Mouse (Mus musculus): ENCODE data around the gene Rnase11.

Gene Rnase11

DNA sequence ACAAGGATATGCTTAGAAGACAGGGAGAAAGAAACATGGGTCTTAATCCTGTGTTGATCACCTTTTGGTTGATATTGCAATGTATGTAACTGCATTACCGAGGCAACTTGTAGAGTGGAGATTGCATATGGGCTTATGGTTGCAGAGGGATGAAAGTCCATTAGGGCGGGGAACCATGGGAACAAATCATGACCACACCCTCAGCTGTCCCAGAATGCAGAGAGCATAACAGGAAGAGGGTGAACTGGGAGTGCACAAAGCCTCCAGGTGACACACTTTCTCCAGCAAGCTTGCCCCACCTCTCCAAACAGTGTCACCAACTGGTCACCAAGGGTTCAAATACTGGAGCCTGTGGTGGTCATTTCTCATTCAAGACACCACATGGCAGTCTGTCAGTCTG lies 31.1 kb upstream of the Rnase11 start:
- no peak for DNase-seq (ENCODE audit: low read depth, low spot score)

- DNase-seq (ENCODE audit: low read depth, low spot score), result no peak
Measured at GRCm38 (mm10) chr14:51079180-51079579, 29.2 kb upstream of the Rnase11 start.

GRCm38 (mm10) chr14:51074335-51074734 lies 24.4 kb upstream of the Rnase11 start, which contains the start of gene Olfr750:
TSS of gene Olfr750 (minus strand) at chr14:51074435.
- no peak for DNase-seq (ENCODE audit: low read depth, low spot score)

DNA sequence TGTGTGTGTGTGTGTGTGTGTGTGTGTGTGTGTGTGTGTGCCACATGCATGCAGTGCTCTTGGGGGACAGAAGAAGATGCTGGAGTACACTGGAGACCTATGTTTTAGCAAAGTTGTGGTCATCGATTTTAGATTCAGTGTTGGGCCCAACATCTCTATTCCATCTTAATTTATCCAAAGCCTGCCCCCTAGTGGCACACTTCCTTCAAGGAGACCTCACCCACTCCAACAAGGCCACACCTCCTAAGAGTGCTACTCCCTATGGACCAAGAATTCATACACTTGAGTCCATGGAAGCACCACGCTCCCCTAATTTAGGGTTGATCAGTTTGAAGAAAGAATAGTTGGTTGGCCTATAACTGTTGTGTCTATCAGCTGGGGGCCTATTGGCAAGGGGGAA lies 19.7 kb upstream of the Rnase11 start:
- peak; percentile 91 for DNase-seq (ENCODE audit: low read depth, low spot score)

DNA sequence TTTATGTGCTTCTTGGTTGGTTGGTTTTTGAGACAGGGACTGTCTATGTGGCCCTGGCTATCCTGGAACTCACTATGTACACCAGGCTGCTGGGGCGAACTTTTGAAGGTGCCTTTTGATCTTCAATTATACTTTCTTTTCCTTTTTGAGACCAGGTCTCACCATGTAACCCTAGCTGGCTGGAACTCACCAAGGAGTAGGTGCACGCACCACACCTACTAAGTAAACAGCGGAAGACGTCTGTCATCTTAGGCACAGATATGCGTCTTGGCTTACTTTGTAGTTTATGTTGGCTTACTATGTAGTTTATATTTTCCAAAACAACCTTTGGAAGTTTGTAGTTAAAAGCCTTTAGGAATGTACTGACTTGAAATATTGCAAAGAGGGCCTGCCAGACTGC lies 19.0 kb upstream of the Rnase11 start:
- DNase-seq (ENCODE audit: low read depth, low spot score), result no peak

- no peak for DNase-seq (ENCODE audit: low read depth, low spot score)
Measured at GRCm38 (mm10) chr14:51060761-51061160, 10.8 kb upstream of the Rnase11 start.

- DNase-seq (ENCODE audit: low read depth, low spot score), result no peak
Measured at GRCm38 (mm10) chr14:51057401-51057831, 7.5 kb upstream of the Rnase11 start, which contains the start of gene Rnase12. TSS of gene Rnase12 (minus strand) at chr14:51057661.

DNA sequence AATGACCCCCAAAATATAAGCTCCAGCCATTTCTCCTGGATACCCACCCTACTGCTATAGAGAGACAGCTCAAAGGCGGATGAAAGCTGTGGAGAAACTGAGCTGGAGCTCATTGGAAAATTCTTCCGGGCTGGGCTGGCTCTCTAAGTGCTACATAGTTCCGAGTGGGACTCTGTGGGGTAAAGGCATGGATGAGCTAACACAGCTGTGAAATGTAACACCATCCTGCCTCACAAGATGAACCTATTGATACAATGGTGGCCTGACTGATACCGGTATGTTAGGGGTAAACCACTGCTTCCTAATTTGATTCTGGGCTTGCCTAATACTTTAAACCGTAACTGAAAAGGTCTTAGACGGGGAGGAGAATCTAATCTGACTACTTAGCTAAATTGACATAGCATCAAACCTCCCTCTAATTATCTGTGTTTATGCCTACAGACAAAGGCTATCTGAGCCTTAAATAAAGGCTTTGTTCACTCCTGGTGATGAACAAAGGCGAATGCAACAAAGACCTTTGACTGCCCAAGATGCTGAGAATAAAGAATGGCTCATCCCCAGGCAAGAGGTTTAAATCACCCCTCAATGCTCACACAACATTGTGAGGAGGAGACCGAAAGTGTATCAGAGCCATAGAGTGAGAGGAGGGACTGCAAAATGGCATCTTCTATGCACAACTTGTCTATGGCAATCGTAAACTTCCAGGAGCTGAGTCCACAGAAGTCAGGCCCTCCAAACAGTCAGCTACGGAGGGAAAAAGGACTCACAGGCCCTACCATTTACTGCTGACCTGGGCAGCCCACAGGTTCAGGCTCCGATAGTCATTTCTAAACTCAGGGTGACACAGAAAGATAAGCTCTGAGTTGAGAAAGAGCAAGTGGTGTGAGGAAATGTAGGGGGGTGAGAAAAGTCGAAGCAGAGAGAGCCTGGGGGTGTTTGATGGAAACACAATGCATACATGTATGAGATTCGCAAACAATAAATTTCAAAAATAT lies 4.6 kb upstream of the Rnase11 start:
- no peak for DNase-seq (ENCODE audit: low read depth, low spot score)

- no peak for DNase-seq (ENCODE audit: low read depth, low spot score)
Measured at GRCm38 (mm10) chr14:51053176-51053575, 3.2 kb upstream of the Rnase11 start.

DNA sequence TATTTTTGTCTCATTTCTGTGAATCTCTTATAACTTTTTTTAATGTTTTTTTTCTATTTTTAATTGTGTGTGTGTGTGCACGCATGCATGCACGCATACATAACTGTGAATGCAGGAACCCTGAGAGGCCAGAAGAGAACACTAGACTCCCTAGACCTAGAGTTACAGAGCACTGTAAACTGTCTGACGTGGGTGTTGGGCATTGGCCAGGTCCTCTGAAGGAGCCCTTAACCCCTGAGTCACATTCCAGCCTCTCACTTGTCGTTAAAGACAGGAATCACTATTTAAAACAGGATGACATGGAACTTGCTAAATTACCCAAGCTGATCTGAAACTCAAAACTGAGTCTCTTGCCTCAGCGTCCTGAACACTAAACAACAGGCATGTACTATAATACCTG lies 2.0 kb upstream of the Rnase11 start:
- DNase-seq (ENCODE audit: low read depth, low spot score), result no peak

GRCm38 (mm10) chr14:51047846-51048245 lies 2.1 kb downstream of the Rnase11 start:
- DNase-seq (ENCODE audit: low read depth, low spot score), result no peak

DNA sequence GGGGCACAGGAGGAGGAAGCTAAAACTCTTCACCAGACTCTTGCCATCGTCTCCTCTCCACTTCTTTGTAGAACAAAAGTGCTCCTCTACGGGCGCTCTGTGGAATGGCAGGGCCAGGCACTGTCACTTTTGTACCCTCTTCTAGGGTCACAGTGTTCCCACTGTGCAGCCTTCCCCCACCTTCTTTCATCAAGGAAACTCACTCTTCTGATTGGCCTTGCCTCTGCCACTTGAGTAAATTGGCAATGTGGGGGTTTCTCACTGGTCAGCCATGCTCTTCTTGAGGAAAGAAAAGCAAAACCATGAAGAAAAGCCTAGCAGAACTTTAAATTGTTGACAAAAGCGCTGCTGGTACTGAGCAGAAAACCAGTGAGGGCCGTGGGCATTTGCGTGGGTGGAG lies 8.2 kb downstream of the Rnase11 start, which contains the start of gene Rnase9:
TSS of gene Rnase9 (minus strand) at position 101 of the 400 bp plus-strand sequence.
- peak; percentile 37 for DNase-seq (ENCODE audit: low read depth, low spot score)

- DNase-seq (ENCODE audit: low read depth, low spot score), result no peak
Measured at GRCm38 (mm10) chr14:51036214-51036613, 13.7 kb downstream of the Rnase11 start.

- DNase-seq (ENCODE audit: low read depth, low spot score), result no peak
Measured at GRCm38 (mm10) chr14:51035206-51035605, 14.8 kb downstream of the Rnase11 start.

- DNase-seq (ENCODE audit: low read depth, low spot score), result no peak
Measured at GRCm38 (mm10) chr14:51027387-51028155, 22.4 kb downstream of the Rnase11 start.

DNA sequence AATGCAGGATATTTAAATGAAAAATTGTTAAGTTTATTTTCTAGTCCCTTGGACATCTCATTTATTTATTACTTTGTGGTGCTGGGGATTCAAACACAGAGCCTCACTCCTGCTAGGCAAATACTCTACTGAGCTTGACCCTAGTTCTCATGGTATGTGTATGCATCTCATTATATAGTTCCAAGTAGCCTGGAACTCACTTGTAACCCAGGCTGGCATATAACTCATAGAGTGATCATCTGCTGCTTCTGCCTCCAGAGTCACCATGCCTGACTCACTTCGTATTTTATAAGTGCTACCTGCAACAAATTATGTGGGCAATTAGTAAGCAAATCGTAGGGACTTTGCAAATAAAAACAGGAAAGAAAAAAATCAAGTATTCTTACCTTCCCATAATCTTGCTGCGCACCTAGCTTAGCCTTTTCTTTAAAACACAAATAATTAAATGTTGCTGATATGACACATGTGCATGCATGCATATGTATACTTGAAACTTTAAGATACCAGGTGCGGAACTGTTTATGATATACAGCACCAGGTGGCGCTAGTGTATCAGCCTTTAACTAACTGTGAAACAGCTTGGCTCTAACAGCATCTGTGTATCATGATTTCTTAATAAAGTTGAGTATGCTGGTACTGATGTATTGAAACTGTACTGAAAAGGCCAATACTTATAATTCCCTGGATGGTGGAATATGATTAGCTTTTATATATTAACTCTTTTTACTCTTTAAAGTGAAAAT lies 23.4 kb downstream of the Rnase11 start:
- DNase-seq (ENCODE audit: low read depth, low spot score), result peak; percentile 72

DNA sequence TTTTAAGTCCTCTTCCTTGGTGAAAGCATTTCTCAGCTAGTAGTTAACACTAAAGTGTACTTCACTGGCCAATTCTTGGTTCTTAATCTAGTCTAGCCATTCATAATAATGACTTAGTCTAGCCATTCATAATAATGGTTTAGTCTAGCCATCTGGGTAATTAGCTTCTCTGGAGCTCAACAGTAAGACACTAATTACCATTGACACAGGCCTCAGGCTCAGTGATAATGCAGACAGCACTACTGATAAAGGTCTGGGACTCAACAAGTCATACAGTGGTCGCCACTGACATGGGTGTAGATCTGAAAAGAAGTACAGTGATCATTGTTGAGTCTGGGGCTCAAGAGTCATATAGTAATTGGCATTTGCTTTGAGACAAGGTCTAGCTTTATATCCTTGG lies 25.1 kb downstream of the Rnase11 start:
- no peak for DNase-seq (ENCODE audit: low read depth, low spot score)

- DNase-seq (ENCODE audit: low read depth, low spot score), result no peak
Measured at GRCm38 (mm10) chr14:51023457-51023856, 26.5 kb downstream of the Rnase11 start.

DNA sequence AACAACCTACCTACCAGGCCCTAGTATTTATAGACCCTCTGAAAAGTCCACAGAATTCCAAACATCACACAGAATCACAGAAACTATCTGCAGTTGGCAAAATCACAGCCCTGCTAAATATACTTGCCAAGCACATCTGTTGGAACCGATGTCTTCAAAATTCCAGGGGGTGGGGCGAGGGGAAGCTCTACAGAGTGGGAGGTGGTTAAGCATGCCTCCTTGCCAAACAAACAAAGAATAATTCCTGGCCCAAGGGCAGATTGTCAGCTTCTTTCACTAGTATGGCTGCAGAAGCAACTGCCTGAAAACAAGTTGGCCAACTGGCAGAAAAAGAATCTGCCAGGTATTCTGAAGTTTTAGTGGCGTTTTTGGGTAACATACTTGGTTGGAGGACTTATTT lies 32.7 kb downstream of the Rnase11 start:
- no peak for DNase-seq (ENCODE audit: low read depth, low spot score)

- no peak for DNase-seq (ENCODE audit: low read depth, low spot score)
Measured at GRCm38 (mm10) chr14:51015780-51016179, 34.2 kb downstream of the Rnase11 start.

DNA sequence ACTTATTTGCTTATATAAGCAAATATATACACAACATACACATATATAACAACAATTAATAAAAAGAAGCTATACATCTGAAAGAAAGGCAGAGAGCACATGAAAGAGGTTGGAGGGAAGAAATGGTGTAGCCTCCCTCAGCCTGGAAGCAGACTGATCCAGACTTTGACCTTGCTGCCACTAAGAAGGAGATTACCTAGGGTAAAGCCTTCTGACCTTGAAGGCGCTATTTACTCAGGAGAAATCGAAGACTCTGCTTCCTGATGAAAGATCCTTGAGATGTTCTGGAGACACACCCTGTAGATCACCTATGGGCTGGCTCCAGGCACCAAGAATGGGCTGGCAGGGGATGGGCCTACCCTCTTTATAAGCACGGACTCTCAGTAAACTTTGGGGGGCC lies 35.2 kb downstream of the Rnase11 start:
- DNase-seq (ENCODE audit: low read depth, low spot score), result peak; percentile 60

DNA sequence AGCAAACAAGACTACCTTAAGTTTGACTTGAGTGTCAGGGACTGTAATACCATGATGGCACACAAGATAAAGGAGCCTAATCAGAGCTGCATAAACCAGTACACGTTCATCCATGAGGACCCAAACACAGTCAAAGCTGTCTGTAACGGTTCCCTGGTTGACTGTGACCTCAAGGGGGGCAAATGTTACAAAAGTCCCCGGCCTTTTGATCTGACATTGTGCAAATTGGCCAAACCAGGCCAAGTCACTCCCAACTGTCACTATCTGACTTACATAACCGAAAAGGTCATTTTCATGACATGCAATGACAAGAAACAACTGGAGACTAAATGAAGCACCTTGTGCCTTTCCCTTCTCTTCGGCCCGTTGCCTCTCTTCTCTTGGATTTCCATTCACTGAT lies 40.4 kb downstream of the Rnase11 start:
- DNase-seq (ENCODE audit: low read depth, low spot score), result no peak

Data from ES-CJ7 (cell line).